Mouse (Mus musculus): ENCODE results near the gene Zfp322a.

- no peak for TF ChIP-seq CTCF (IDR thresholded peaks at IDR 0.05; ENCODE audit: extremely low read depth, insufficient read depth, low read length)
- no peak for TF ChIP-seq POLR2A (IDR thresholded peaks at IDR 0.05; ENCODE audit: extremely low read depth, insufficient read depth, low read length)
Observed at GRCm38 (mm10) chr13:23402626-23403025, 33.6 kb upstream of the Zfp322a start.
